Mouse (Mus musculus) forebrain, embryonic 15.5 days (tissue): ENCODE results near the gene Oaf. TPM values are rescaled to one million over a fixed set of nuclear protein-coding genes. Genes with fewer than 3 reads are reported as not detected.

ENCODE experiments used
- polyA plus RNA-seq: library from polyadenylated mRNA; unstranded; fragments of >200 nt; fragmentation: Nextera tagmentation; extraction: Ambion mirVana; gene quantifications from 2 replicates; pipeline ENCODE4 v1.2.1, GENCODE M21; 2015

Oaf gene
- polyA plus RNA-seq, 1 experiment from 2014 or later: 6.6 TPM

Other genes with a start within 250 kb of the Oaf start
- gene Arhgef12, start 132.7 kb downstream of the Oaf start, polyA plus RNA-seq: 19.3 and 20.0 TPM in 2 replicates
- 7.5 and 9.3 TPM in 2 replicates for gene Tmem136, start 123.3 kb downstream of the Oaf start, polyA plus RNA-seq
- not detected in 2 replicates for gene Pou2f3, start 29.5 kb downstream of the Oaf start, polyA plus RNA-seq
- gene Trim29, start 70.9 kb upstream of the Oaf start, polyA plus RNA-seq: 0.06 TPM in 1 of 2 replicates, not detected in the other